Mouse (Mus musculus): ENCODE measurements around the gene Wwox. TPM values are rescaled to one million over a fixed set of nuclear protein-coding genes. Genes with fewer than 3 reads are reported as not detected.

Wwox gene
- polyA plus RNA-seq, 1 experiment from 2014 or later, result 11.6 TPM

DNA sequence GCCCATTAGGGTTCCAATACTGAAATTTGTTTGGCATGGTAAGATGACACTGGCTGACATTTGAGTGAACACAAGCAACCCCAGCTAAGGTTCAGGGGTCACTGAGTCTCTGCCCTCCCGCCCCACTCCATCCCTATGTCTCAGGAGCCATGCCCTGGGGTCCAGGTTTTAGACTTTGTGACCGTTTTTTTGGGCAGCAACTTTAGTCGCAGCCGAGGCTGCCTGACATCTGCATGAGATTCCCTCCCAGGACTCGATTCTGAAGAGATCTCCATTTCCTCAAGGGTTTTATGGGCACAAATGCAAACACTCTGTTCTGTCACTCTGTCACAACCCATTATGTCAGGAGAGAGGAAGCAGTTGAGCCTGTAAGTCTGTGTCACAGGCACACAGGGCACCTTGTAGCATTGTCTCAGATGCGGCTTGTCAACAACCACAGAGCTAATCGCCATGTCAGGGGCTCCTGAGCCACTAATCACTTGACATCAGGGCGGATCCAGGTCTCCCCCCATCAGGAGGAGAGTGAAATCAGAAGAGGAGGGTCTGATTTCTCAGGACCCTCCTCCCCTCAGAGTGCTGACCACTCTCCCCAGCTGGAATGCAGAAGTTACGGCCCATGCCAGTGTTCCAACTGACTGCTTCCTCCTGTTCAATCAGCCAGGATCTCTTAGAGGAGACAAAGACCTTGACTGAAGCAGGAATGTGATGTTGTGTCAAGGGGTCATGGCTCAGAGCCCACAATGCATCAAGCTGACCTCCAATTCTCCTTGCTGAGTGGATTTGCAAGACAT, 704.3 kb downstream of the Wwox start:
- 53% methylated on average over 9 of the region's 9 CpGs for WGBS
- Histone ChIP-seq H3K9me3 (ENCODE audit: low read length) (no peaks in the 10 kb centered on the region), H3K4me2 (replicated peaks; ENCODE audit: low read depth, low read length) (no peak overlapping the region), H3K9ac (replicated peaks; ENCODE audit: low read depth) (no peak overlapping the region), H3K4me3 (ENCODE audit: low read depth, low read length) (no peak overlapping the region), H3K27ac (ENCODE audit: low read length) (no peak overlapping the region), H3K4me1 (ENCODE audit: insufficient read depth, low read depth, low read length) (no peaks in the 10 kb centered on the region), H3K36me3 (ENCODE audit: insufficient read depth, low read length) (no peaks in the 10 kb centered on the region), H3K27me3 (replicated peaks; ENCODE audit: insufficient read depth, low read length) (no peaks in the 10 kb centered on the region)
- no peak for TF ChIP-seq CTCF (IDR thresholded peaks at IDR 0.05)
- no peak for TF ChIP-seq EP300 (IDR thresholded peaks at IDR 0.05)
- ATAC-seq (no peak), DNase-seq (ENCODE audit: low spot score) (no peak)

DNA sequence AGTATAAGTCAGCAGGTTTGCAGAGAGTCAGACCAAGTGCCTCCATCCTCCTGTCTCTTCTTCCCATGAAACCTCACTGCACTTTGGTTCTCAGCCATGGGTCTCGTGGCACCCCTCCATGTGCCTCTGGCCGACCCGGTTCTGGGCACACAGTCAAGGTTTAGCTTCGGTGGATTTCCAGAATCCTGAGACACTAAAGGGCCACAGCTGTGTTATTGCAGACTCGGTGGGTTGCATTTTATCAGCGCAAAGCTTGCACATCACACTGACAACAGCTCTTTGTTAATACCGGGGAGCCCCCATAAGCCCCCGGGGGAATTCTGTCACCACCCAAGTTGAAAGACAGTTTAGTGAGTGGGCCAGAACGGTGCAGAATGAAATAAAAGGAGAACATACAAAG, 707.6 kb downstream of the Wwox start:
- DNase-seq (ENCODE audit: low spot score), result no peak
- no peaks in the 10 kb centered on the region for H3K9me3 ChIP-seq (ENCODE audit: low read length)
- H3K27ac ChIP-seq (ENCODE audit: low read length), result no peak overlapping the region
- no peaks in the 10 kb centered on the region for H3K27me3 ChIP-seq (replicated peaks; ENCODE audit: insufficient read depth, low read length)
- no peak for ATAC-seq
- H3K4me1 ChIP-seq (ENCODE audit: insufficient read depth, low read depth, low read length), result no peaks in the 10 kb centered on the region
- H3K4me2 ChIP-seq (replicated peaks; ENCODE audit: low read depth, low read length), result no peak overlapping the region
- 62% methylated on average over 9 of the region's 9 CpGs for WGBS
- no peak overlapping the region for H3K4me3 ChIP-seq (ENCODE audit: low read depth, low read length)
- H3K36me3 ChIP-seq (ENCODE audit: insufficient read depth, low read length), result no peaks in the 10 kb centered on the region
- no peak overlapping the region for H3K9ac ChIP-seq (replicated peaks; ENCODE audit: low read depth)
- TF ChIP-seq CTCF (IDR thresholded peaks at IDR 0.05) (no peak), EP300 (IDR thresholded peaks at IDR 0.05) (no peak)

DNA sequence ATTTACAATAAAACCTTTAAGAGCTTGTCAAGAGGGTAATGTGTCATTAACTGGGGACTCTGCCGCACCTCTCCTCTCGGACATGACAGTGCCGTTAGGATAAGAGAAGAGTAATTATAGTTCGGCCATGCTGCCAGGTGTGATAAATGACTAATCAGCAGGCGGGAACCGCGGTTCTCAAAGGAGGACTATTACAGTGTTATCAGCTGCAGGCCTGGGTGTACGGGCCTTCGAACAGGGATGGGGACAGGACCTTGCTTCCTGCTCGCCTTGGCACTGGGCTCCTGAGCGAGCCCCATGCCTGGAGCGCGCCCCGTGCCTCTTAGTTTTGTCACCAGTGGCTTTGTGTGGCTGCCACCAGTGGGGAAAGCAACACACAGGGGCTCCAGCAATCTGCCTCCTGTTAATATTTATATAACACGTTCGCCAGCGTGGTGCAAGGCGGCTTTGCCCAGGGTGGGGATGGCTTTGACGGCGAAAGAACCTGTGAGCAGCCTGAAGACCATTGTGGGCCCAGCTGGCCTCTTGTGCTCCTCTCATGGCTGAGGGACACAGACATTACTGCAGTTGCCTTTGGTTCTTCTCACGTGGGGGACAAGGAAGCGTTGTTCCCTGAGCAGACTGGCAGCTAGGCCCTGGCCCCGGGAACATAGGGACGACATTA, 711.1 kb downstream of the Wwox start:
- DNase-seq (ENCODE audit: low spot score) (no peak), ATAC-seq (no peak)
- no peak for TF ChIP-seq EP300 (IDR thresholded peaks at IDR 0.05)
- no peak for TF ChIP-seq CTCF (IDR thresholded peaks at IDR 0.05)
- no peak overlapping the region for H3K4me3 ChIP-seq (ENCODE audit: low read depth, low read length)
- H3K4me2 ChIP-seq (replicated peaks; ENCODE audit: low read depth, low read length), result no peak overlapping the region
- H3K9ac ChIP-seq (replicated peaks; ENCODE audit: low read depth), result no peak overlapping the region
- no peaks in the 10 kb centered on the region for H3K4me1 ChIP-seq (ENCODE audit: insufficient read depth, low read depth, low read length)
- H3K36me3 ChIP-seq (ENCODE audit: insufficient read depth, low read length), result no peaks in the 10 kb centered on the region
- WGBS, result 42% methylated on average over 24 of the region's 24 CpGs
- H3K27me3 ChIP-seq (replicated peaks; ENCODE audit: insufficient read depth, low read length), result no peaks in the 10 kb centered on the region
- no peak overlapping the region for H3K27ac ChIP-seq (ENCODE audit: low read length)
- H3K9me3 ChIP-seq (ENCODE audit: low read length), result no peaks in the 10 kb centered on the region

DNA sequence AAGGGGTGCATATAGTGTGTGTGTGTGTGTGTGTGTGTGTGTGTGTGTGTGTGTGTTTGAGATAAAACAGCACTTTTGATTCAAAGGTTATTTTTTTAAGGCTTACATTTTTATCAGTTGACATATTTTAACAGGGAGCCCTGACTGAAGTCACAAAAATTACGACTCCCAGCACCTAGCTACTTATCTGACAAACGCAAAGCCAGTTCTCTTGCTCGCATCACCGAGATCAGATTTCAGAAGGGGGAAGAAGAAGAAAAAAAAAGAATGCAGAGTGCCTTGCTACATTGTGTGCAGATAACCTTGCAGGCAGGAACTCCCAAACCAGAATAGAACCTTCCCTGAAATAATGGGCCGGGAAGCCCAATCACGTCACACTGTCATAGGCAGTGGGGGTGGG, 712.0 kb downstream of the Wwox start:
- H3K9me3 ChIP-seq (ENCODE audit: low read length), result no peaks in the 10 kb centered on the region
- WGBS, result 29% methylated on average over 6 of the region's 6 CpGs
- no peak overlapping the region for H3K4me2 ChIP-seq (replicated peaks; ENCODE audit: low read depth, low read length)
- no peaks in the 10 kb centered on the region for H3K4me1 ChIP-seq (ENCODE audit: insufficient read depth, low read depth, low read length)
- H3K9ac ChIP-seq (replicated peaks; ENCODE audit: low read depth), result no peak overlapping the region
- no peaks in the 10 kb centered on the region for H3K36me3 ChIP-seq (ENCODE audit: insufficient read depth, low read length)
- ATAC-seq, result no peak
- H3K27me3 ChIP-seq (replicated peaks; ENCODE audit: insufficient read depth, low read length), result no peaks in the 10 kb centered on the region
- no peak overlapping the region for H3K4me3 ChIP-seq (ENCODE audit: low read depth, low read length)
- TF ChIP-seq EP300 (IDR thresholded peaks at IDR 0.05), result no peak
- TF ChIP-seq CTCF (IDR thresholded peaks at IDR 0.05), result no peak
- no peak overlapping the region for H3K27ac ChIP-seq (ENCODE audit: low read length)
- no peak for DNase-seq (ENCODE audit: low spot score)

DNA sequence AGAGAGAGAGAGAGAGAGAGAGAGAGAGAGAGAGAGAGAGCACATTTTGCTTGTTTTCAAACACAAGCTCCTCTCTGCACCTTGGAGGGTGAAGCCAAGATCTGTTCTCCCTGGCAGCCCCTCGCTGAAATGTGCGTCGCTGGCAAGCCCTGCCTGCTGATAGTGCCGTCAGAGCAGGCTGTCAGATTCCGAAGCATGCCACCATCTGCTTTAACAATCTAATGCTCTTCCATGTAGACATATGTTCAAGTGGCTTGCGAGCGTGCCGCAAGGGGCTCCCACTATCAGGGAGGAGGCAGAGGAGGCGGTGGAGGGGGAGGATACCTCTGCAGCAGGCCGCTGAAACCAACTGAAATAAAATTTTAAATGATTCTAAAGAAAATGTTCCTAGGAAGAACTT, 714.6 kb downstream of the Wwox start:
- Histone ChIP-seq H3K4me1 (ENCODE audit: insufficient read depth, low read depth, low read length) (no peaks in the 10 kb centered on the region; the same call in 1 of the 2 replicates), H3K27me3 (replicated peaks; ENCODE audit: insufficient read depth, low read length) (no peaks in the 10 kb centered on the region), H3K9me3 (ENCODE audit: low read length) (no peaks in the 10 kb centered on the region), H3K27ac (ENCODE audit: low read length) (no peak overlapping the region), H3K4me3 (ENCODE audit: low read depth, low read length) (no peak overlapping the region), H3K9ac (replicated peaks; ENCODE audit: low read depth) (no peak overlapping the region), H3K4me2 (replicated peaks; ENCODE audit: low read depth, low read length) (no peak overlapping the region), H3K36me3 (ENCODE audit: insufficient read depth, low read length) (no peaks in the 10 kb centered on the region)
- 38% methylated on average over 10 of the region's 10 CpGs for WGBS
- DNase-seq (ENCODE audit: low spot score) (no peak), ATAC-seq (no peak)
- no peak for TF ChIP-seq EP300 (IDR thresholded peaks at IDR 0.05)

- no peak overlapping the region for H3K4me3 ChIP-seq (ENCODE audit: low read depth, low read length)
- no peaks in the 10 kb centered on the region for H3K27me3 ChIP-seq (replicated peaks; ENCODE audit: insufficient read depth, low read length)
- no peak overlapping the region for H3K9ac ChIP-seq (replicated peaks; ENCODE audit: low read depth)
- ATAC-seq, result peak; percentile 61
- peak; percentile 89 for DNase-seq (ENCODE audit: low spot score)
- no peaks in the 10 kb centered on the region for H3K9me3 ChIP-seq (ENCODE audit: low read length)
- H3K36me3 ChIP-seq (ENCODE audit: insufficient read depth, low read length), result no peaks in the 10 kb centered on the region
- no peaks in the 10 kb centered on the region; the same call in 1 of the 2 replicates for H3K4me1 ChIP-seq (ENCODE audit: insufficient read depth, low read depth, low read length)
- no peak overlapping the region for H3K27ac ChIP-seq (ENCODE audit: low read length)
- no peak overlapping the region for H3K4me2 ChIP-seq (replicated peaks; ENCODE audit: low read depth, low read length)
- TF ChIP-seq CTCF (IDR thresholded peaks at IDR 0.05) (no peak), EP300 (IDR thresholded peaks at IDR 0.05) (peak; percentile 81)
- WGBS, result 43% methylated on average over 8 of the region's 8 CpGs
Measured at GRCm38 (mm10) chr8:115156142-115156541, 716.7 kb downstream of the Wwox start.

Data from lung, postnatal 0 days (tissue).